Mouse (Mus musculus) cerebellum, adult 9-10 months (tissue): Measurements from ENCODE around the gene Mapk6.
"Not testable (repeated sequence)": the region's sequence is repeated elsewhere in the genome, so short reads cannot be mapped to it uniquely, and the experiment has no call there.

ENCODE experiments used
- DNase-seq: peaks from one replicate; pipeline ENCODE4 v3.0.0; 2022

Mapk6 gene

DNA sequence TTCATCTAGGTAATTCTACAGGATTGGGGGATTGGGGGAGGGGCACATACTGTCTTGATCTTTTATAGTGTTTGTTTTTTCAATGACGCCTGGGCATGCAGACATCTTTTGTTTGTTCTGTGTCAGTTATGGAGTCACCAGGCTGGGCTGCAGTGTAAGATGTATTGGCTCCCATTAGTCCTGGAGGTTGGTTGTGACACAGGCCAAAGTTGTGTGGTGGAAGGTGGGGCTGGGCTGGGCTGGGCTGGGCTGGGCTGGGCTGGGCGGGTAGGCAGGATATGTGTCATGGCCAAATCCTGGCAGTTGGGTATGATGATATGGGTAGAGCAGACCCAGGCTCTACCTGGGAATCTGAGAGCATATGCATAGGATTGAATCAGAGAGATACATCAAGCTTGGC lies 31.0 kb downstream of the Mapk6 start:
- DNase-seq, result no peak

DNA sequence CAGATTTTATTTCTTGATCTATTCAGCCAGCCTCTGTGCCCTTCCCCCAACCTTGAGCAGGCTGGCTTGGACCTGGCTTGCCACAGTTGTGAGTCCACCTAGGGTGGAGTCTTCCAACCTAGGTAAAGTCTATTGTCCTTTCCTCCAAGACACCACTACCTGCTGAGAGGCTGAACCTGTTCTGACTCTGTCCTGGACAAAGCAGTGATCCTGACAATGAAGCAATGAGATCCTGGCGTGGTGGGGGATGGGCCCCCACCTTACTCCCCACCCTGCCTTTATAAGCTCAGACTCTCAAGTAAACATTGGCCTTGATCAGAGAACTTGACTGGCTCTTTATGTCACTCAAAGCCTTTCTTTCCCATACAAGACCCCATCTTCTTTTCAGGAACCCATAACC lies 33.4 kb downstream of the Mapk6 start:
- no peak for DNase-seq

DNA sequence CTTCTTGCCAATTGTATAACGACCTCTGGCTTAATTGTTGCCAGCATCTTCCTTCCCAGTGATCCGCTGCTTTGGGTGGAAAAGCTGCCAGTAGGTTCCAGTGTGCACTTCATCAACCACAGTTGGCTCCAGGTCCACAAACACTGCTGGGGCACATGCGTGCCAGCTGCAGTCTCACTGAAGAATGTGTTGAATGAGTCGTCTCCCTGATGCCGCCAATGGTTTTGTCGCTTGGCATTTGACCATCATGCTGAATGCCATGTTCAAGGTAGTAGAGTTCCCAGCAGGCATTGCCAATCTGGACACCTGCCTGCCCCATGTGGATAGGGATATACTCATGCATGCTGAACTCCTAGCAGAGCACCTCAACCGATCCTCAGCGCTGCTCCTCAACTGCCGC lies 34.2 kb downstream of the Mapk6 start:
- DNase-seq, result peak; percentile 33

DNA sequence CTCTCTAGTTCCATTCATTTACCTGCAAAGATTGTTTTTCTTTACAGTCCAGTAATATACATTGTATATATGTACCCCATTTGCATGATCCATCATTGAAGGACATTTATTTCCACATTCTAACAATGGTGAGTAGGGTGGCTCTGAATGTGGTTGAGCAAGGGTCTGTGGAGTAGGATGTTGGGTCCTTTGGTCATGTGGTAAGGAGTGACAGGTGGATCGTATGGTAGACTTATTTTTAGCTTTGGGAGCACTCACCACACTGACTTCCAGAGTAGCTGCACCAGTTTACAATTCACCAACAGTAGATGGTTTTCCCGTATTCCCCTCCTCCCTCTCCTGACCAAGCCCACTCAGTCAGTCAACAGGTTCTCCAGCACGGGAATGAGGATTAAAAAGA lies 41.0 kb downstream of the Mapk6 start:
- no peak for DNase-seq

DNA sequence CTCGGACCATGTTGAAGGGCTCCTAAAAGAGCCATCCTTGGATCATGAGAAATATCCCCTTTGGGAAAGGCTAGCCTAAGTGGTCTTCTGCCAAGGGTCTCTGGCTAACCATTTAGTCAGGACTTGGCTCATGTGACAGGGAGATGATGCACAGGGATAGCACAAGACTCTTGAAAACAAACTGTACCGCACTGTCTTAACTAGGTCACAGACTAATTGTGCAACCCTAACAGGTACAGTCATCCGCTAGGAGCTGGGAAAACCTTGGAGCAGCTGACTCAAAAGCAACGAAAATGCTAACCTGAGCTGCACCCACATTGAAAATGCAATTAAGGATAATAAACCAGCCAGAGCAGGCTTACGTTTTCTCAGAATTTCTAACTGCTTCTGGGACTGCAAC lies 43.6 kb downstream of the Mapk6 start:
- no peak for DNase-seq

DNA sequence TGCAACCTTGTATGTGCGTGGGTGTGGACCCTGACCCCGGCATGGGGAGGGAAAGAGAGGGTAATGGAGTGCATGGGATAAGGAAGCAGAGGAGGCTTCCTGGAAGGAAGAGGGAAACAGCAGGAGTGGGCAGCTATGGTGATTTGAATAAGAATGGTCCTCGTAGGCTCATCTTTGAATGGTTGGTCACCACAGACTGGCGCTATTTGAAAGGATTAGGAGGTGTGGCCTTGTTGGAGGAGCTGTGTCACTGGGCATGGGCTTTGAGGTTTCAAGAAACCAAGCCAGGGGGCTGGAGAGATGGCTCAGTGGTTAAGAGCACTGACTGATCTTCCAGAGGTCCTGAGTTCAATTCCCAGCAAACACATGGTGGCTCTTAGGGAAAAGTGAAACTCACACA lies 44.6 kb downstream of the Mapk6 start:
- DNase-seq, result no peak

DNA sequence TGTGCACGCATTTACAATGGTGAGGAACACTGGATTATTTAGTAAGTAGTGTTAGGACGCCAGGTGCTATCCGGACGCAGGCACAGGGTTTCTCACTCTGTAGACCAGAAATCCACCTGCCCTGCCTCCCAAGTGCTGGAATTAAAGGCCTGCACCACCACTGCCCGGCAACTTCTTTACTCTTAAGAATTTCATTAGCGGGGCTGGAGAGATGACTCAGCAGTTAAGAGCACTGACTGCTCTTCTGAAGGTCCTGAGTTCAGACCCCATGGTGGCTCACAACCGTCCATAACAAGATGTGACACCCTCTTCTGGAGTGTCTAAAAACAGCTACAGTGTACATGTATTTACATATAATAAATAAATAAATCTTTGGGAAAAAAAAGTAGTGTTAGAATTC lies 46.1 kb downstream of the Mapk6 start:
- not testable (repeated sequence) for DNase-seq

DNA sequence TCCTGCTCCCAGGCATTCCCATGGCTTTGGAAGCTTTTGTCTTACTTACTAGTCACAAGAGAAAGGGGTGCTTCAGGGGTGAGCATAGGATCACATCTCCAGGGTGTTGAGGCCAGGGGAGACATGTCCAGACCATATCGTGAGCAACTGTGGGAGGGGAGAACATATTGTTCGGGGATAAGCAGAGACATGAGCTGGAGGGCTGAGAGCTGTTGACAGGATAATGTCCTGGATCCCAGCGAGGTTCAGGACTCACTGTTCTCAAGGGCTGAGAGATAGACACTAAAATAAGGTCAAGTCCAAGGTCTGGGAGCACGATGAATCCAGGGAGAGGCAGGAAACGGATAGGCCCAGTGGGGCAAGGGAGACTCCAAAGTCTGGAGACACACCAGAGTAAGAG lies 46.8 kb downstream of the Mapk6 start:
- no peak for DNase-seq

DNA sequence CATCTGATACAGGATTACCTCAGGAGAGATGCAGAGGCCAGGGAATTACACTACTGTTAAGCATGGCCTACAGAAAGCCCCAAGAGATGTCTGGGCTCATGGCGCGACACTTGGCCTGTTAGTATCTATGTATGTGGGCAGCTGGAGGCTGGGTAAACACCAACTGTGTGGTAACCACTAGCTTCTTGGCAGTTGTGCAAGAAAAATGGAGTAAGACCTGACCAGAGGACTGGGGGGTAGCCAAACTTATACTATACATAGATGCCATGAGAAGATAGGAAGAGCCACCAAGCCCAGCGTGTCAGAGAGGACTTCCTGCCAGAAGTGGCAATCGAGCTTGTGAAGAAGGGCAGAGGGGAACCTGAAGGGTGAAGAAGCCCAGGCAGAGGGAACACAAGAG lies 47.6 kb downstream of the Mapk6 start:
- no peak for DNase-seq

DNA sequence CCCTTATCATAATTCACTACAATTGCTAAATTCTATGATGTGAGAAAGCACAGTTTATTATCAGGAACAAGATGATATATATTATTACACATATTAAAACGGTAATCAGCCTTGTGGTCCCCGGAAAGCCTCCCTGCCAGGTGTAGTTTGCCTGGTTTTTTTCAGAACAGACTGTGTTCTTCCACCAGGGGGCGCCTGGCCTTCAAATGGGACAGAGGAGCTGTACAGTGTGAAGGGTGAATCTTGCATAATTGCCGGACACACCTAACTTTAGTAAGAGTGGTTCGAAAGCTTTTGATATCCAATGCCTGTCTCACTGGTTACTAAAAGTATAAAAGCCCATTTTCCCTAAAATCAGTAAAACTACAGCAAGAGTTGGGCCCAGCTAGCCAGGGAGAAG lies 48.1 kb downstream of the Mapk6 start:
- DNase-seq, result peak; percentile 79

DNA sequence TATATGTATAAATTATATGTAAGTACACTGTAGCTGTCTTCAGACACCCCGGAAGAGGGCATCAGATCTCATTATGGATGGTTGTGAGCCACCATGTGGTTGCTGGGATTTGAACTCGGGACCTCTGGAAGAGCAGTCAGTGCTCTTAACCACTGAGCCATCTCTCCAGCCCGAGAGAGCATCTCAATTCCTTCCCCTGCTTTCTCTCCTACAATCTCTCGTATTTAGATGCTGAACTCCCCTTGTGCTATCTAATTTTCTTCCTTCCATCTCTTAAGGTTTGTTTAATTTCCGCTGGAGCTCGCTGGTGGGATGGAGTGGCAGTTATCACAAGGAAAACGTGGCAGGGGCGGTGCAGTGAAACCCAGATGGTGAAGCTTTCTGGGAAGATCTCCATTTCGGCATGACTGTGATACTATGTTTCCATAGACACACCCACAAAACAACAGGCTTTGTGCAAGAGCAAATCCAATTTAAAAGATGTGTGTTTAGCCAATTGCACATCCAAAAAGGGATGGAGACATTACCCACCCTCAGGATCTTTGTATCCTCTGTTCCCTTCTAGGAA lies 52.6 kb downstream of the Mapk6 start:
- no peak for DNase-seq

DNA sequence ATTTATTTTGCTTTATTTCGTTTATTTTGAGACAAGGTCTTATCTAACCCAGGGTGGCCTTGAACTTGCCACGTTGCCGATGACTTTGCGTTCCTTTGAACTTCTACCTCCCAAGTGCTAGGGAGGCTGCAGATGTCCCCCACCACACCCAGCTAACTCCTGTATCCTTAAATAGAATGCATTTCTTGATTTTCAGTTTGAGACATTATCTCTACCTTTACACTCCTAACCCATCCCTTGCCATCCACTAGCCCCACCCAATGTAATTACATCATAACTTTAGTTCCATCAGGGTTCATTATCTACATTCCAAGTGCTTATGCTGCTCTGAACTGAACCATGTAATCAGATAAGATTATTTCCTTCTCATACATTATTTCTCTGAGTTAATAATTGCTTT lies 54.0 kb downstream of the Mapk6 start:
- no peak for DNase-seq

DNA sequence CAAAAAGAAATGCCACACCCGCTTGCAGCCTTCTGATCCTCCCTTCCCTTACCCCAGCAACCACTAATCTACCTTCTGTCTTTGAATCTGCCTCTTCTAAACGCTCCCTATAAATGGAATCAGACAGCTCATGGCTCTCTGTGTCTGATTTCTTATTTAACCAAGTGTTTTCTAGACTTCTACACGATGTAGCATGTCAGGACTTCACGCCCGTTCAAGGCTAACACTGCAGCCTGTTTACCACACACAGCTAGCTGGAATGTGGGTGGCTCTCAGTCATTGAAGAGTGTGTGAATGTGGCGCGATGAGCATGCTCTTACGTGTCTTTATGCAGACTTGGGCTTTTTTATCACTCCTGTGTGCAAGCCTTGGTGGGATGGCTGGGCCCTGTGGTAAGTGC lies 56.7 kb downstream of the Mapk6 start:
- DNase-seq, result no peak

DNA sequence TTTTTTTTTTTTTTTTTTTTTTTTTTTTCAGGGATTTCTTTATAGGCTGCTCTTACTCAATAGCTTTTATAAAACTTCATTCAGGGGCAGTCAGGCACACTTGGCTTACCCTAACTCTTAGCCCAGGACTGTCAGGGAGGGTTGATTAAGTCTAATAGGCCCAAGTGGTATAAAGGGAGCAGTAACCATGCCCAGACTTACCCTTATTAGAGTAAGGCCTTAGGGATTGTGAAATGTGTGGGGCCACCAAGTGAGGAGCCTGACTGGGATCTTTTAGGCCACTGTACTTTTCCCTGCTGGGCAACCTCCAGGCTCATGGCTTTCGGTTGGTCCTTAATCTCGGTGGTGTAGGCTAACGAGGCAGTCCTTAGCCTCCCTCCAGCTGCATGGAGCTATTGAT lies 61.2 kb downstream of the Mapk6 start:
- no peak for DNase-seq

DNA sequence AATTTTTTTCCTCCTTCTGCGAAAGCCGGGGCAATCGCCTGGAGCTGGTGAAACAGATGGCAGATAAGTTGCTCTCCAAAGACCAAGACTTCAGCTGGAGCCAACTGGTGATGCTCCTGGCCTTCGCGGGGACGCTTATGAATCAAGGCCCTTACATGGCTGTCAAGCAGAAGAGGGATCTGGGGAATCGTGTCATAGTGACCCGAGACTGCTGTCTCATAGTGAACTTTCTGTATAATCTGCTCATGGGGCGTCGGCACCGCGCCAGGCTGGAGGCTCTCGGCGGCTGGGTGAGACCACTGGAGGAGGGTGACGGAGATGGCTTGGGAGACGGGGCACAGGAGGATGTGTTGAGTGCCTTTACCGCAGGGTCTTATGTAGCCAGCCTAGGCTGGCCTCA lies 61.7 kb downstream of the Mapk6 start:
- no peak for DNase-seq

DNA sequence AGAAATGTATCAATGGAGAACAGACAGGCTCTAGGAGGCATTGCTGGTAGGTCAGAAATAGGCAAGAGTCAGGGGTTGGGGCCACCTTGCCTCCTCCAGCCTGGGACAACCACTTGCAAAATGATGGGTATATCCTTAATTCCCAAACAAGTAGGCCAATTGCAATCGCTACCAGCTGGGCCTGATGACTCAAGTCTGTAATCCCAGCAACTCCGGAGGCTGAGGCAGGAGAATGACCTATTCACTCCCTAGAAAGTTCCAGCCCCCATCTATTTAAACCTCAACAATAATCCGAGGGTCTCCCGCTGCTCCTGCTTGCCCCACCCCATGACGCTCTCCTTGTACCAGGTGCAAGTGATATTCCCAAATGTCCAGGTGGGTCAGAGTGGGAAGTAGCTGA lies 62.3 kb downstream of the Mapk6 start, which contains the start of gene Bcl2l10:
Gene Bcl2l10 (plus strand): TSS at position 301 of the 400 bp plus-strand sequence.
- DNase-seq, result no peak

DNA sequence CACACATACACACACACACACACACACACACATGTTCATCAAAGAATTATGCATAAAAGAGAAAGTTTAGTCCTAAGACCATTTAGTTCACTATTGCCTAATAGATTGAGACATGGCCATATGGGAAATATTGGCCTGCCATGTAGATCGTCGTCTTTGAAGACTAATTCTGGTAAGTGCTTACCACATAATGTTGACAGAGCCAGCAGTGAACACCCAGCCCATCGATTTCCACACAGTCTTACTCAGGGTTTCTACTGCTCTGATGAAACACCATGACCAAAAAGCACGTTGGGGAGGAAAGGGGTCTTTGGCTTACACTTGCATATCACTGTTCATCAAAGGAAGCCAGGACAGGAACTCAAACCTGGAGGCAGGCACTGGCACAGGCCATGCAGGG lies 67.4 kb downstream of the Mapk6 start:
- DNase-seq, result no peak

DNA sequence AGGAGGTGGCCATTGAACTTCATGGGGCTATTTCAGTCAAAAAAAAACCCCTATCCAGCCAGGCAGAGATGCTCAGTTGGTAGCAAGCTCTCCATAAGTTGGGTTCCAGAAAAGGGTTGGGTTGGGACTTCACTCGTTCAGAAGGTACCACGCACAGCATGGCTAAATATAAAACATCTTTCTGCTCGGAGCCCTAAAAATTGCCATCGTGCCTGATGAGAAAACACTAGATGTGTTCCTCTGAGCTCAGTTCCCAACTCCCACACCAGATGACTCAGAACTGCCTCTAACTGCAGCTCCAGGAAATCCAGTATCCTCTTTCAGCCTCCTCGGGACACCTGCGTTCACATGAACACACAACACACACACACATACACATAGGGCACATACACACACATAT lies 71.8 kb downstream of the Mapk6 start:
- DNase-seq, result no peak

DNA sequence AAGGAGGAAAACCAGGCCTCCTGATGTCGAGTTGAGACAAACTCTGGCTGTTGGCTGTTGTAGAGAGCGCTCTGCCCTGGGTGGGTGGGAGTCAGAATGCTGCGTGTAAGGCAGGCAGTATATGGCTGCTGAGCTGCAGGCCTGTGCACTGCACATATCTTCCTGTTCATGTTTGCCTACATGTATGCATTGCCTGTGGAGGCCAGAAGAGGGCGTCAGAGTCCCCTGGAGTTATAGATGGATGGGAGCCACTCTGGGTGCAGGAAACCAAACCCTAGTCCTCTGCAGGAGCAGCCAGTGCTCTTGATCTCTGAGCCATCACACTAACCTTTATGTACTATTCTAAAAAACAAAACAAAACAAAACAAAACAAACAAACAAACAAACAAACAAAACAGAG lies 75.4 kb downstream of the Mapk6 start:
- DNase-seq, result no peak

DNA sequence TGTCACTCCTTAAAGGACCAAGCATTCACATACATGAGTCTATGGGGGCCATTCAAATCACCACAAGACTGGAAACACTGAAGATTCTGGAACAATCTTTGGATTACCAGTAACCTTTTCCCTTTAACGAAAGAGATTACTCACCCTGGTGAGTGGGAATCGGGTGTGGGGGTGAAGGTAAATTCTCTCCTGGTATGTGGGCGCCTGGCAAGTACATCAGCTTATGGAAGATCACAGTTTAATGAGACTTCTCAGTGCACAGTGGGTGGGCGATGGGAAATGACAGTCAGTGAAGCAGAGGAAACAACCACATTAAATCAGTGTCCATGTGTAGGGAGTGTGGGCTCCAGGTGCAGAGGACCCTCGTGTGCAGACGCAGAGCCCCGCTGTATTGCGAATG lies 79.0 kb downstream of the Mapk6 start:
- no peak for DNase-seq

DNA sequence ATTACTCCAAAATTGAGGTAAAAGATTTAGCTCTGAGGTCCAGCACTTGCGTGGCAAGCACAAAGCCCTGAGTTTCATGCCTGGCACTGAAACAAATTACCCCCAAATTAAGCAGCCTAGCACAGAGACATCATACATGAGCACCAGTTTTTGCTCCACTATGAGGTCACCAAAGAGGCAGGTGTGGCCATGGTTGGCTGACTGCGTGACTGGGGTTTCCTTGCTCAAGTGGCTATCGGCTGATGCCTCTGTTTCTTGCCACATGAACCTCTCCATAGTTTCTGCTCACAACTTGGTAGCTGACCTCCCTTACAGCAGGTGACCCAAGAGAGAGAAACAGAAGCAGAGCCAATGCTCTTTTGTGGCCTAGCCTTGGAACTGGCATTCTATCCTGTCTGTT lies 81.8 kb downstream of the Mapk6 start:
- DNase-seq, result no peak

DNA sequence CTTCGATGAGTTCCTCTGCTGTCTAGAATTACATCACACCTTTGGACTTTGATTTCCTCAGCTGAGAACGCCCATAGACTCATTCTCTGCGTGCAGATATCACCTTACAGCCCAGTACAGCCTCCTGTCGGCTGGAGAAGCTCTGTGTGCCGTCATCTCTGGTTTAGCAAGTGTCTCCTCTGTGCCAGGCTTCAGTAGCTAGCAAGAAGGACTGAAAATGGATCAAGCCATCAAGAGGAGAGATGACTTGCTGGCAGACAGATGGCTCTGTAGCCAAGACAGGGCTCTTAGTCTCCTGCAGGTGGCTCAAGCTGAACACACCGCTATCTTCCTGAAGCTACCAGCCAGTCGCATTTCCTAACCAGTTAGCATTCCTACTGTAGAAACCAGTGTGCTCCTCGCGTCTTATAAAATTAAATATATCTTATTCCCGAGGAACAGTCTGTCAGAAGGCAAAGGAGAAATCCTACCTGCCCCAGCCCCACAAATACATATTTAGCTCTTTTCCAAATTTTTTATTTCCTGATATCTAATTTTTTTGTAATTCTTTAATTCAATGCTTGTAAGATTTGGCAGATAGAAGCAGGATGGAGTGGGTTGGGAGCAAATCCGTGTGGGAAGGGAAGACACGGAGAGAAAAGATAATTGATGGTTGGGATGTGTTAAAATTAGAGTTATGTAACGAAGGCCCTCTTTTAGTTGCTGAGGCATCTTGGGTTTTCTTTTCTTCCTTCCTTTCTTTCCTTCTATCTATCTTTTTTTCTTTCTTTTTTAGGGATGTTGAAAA lies 87.5 kb downstream of the Mapk6 start:
- peak; percentile 76 for DNase-seq

DNA sequence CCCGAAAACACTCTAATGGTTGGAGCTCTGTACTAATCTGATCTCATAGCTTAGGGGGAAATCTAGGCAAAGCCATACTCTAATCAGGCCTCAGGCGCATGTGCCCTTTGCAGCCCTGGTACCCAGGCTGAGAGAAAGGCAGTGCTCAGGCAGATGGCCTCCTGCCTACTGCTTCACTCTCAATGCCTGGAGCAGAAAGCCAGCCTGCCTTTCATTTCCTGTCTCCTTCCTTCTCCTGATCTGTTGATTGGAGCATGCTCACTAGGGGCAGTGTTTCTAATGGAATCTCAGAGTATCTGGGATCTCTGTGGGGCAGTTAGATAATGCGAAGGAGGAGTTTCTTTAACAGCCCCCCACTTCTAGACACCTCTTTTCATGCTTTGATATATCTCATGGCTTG lies 90.4 kb downstream of the Mapk6 start:
- peak; percentile 64 for DNase-seq
